Mouse (Mus musculus): ENCODE measurements at regions not wholly inside any gene's neighbourhood (a gene's known extent, or its start where the extent isn't known, plus 50 kb on each side); places are given as distances from the start of the nearest gene placed in this dataset.

DNA sequence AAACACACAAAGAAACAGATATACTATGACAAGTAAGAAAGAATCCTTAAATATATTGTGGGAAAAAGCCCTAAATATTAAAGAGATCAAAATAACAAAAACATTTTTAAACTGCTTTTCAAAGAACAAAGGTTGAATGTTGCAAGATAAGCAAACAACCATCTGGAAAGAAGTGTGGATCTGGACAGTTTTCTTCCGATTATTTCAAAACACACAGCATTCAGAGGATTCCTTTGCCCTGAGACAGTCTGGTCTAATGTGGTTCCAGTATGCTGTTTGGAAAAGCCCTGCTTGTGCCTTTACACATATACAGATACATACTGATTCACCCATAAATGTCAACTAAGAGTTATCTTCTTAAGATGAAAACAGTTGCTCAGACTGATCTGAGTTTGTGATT, 53.6 kb upstream of the Gbe1 start:
- no peaks in the 10 kb centered on the region for H3K9me3 ChIP-seq (replicated peaks; ENCODE audit: insufficient read depth, low read length)
- DNase-seq (ENCODE audit: low read depth, low spot score): no peak
- H3K4me3 ChIP-seq (ENCODE audit: control insufficient read depth in 1 of 2, insufficient read depth in 1 of 2, low read depth in 2 of 2, low read length in 2 of 2): no peak overlapping the region
- H3K79me2 ChIP-seq (ENCODE audit: control insufficient read depth, insufficient read depth, low read length, poor library complexity): no peaks in the 10 kb centered on the region
- H3K27me3 ChIP-seq (ENCODE audit: control insufficient read depth in 1 of 2, insufficient read depth in 2 of 2, low read length in 2 of 2): no peaks in the 10 kb centered on the region
- no peak overlapping the region for H3K27ac ChIP-seq (ENCODE audit: control insufficient read depth, low read depth, low read length)
- H3K9ac ChIP-seq (ENCODE audit: control insufficient read depth, low read depth, low read length, poor library complexity, severe bottlenecking): no peak overlapping the region
- H3K4me1 ChIP-seq (ENCODE audit: control insufficient read depth in 1 of 2, insufficient read depth in 2 of 2, low read length in 2 of 2): no peaks in the 10 kb centered on the region
- TF ChIP-seq POLR2A (IDR thresholded peaks at IDR 0.05; ENCODE audit: control insufficient read depth in 1 of 2, insufficient read depth in 1 of 2, low read depth in 1 of 2, low read length in 2 of 2, poor library complexity in 1 of 2) (no peak), NELFE (IDR thresholded peaks at IDR 0.05; ENCODE audit: low read depth, low read length) (no peak), MXI1 (IDR thresholded peaks at IDR 0.05; ENCODE audit: low read depth, low read length) (no peak), TCF12 (IDR thresholded peaks at IDR 0.05; ENCODE audit: low read depth, low read length) (no peak), UBTF (IDR thresholded peaks at IDR 0.05; ENCODE audit: borderline replicate concordance, insufficient read depth, low read depth, low read length) (no peak), TAL1 (IDR thresholded peaks at IDR 0.05; ENCODE audit: low read length) (no peak), MYC (IDR thresholded peaks at IDR 0.05; ENCODE audit: low read depth, low read length) (no peak)
- H3K36me3 ChIP-seq (ENCODE audit: control insufficient read depth in 1 of 2, insufficient read depth in 2 of 2, low read length in 2 of 2): no peaks in the 10 kb centered on the region

Data from MEL (cell line).